Mouse (Mus musculus): ENCODE data around the gene Cyp8b1.

The Cyp8b1 gene

DNA sequence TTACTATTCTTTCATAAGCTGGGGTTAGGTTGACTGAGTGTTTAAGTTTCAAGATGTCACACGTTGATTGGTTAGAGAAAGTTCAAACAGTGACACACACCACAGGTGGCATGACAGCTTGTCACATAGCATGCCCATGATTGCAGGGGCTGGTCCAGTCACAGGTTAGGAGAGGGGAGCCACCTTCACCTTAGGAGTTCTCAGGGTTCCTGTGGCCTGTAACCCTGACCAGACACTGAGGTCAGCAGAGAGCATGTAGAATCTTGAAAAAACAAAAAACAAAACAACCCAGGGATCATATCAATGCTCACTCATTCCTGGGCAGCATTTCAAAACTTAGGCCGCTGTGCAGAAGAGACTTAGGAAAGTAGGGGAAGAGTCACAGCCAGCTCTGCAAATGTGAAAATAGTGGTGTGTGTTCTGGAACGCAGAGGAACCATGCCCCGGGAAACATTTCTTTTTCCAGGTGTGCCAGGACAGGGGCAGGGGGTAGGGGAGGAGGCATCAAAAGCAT lies 26.1 kb downstream of the Cyp8b1 start:
- DNase-seq: no peak

- no peak for DNase-seq
Observed at GRCm38 (mm10) chr9:121882015-121882457, 34.1 kb downstream of the Cyp8b1 start.

- peak; percentile 45 for DNase-seq
Observed at GRCm38 (mm10) chr9:121881301-121881700, 34.8 kb downstream of the Cyp8b1 start.

GRCm38 (mm10) chr9:121880840-121881239 lies 35.3 kb downstream of the Cyp8b1 start:
- peak; percentile 67 for DNase-seq

- peak; percentile 77 for DNase-seq
Observed at GRCm38 (mm10) chr9:121877052-121877740, 38.9 kb downstream of the Cyp8b1 start.

DNA sequence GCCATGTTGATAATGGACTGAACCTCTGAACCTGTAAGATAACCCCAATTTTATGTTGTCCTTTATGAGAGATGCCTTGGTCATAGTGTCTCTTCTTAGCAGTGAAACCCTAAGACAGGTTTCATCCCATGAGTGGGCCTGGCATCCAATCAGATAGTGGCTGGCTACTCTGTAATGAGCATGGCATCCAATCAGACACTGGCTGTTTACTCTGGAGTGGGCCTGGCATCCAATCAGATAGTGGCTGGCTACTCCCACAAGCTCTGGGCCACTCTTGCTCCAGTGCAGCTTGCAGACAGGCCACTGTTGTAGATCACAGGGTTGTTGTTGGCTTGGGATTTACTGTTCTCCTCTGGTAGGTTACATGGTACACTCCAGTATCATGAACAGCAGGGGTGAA lies 42.5 kb downstream of the Cyp8b1 start:
- DNase-seq: no peak

- no peak for DNase-seq
Observed at GRCm38 (mm10) chr9:121872062-121872683, 43.9 kb downstream of the Cyp8b1 start.

DNA sequence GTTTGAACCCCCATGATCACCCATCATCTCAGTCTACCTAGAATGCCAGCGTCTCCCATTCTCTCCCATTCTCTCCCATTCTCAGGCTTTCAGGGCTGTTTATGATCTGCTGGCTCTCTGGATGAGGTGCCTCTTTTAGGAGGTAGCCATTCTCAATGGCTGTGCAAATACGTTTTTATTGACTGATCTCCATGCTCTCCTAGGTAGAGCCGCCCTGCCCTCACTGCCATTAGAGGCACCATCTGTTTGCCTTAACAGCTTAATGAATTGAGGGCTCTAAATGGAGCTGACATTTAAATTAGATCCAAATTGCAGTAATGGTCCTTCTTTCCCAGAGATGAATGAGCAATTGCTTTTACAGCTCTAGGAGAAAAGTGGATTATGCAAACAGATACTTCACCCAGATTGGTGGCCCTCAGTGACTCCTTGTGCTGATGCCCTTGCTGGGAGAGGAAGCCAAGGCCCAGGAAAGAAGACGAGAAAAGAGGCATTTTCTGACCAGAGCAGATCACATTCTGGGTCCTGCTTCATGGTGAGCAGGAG lies 46.1 kb downstream of the Cyp8b1 start:
- no peak for DNase-seq

- DNase-seq: no peak
Observed at GRCm38 (mm10) chr9:121869432-121869831, 46.7 kb downstream of the Cyp8b1 start.

DNA sequence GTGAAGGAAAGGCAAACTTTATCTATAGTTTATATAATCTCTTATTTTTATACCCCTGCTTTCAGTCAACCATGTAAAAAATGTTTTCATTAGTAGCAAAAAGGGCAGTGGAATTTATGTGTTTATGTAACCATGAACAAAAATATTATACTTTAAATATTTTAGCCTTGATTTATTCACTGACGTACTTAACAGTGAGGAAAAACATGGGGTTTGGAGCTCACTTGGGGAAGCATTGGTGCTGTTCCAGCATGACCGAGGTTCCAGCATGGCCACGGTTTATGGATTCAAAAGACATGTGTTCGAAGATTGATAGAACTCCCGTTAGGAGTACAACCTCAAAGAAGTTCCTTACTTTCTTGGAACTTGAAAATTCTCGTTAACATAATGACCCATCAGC lies 47.9 kb downstream of the Cyp8b1 start:
- DNase-seq: no peak

DNA sequence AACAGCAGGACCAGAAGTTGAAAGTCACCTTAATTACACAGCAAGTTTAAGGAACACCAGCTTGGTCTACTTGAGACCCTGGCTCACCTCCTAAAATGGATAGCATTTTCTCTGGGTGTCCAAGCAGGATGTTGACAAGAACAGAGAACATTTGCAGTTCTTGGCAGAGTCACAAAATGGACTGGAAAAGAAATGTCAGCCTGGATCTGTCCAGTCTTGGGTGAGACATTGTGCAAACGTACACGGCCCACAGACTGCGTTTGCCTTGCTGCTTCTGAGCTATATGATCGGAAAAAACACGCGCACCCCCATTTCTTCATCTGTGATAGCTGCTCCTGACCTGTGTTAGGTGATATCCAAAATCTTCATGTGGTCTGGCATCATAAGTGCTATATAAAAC lies 48.5 kb downstream of the Cyp8b1 start:
- no peak for DNase-seq

DNA sequence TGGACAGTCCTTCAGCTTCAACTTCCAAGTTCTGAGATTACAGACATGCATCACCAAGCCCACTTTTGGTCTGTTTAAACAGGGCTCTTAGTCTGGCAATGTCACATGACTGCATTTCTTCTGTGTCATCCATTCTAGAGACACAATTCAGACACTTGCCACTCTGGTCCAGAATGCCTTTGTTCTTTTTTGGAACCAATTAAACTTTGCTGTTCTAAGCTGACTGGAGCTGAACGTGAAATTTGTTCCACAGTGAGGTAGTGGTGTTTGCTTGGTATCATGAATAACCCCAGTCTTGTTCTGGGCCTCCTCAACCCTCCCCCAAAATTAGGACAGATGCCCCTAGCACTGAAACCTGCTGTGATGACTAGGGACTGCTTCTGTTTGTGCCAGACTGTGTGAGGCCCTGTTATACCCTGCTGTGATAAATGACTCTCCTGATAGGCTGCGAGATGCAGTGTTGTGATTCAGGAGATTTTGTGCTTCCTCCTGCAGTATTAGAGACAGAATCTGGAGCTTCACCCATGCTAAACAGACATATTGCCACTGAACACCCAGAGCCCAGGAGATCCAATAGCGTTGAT lies 50.6 kb downstream of the Cyp8b1 start:
- DNase-seq: no peak

DNA sequence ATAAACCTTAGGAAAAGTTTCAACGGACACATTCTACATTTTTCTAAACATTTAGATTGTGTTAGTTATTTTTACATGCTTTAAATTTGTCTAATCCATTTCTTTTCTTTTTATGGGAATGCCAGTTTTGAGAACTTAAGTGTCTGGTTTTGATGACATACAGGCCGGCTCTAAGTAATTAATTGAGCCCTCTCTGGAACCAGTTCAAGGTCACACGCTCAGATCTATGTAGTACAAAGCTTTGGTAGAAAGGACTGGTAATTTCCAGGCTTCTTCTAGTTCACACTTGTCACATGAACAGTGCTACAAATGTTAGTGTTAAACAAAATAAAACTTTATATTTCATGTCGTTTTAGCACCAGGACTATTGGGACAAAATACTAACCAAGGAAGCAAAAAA lies 51.3 kb downstream of the Cyp8b1 start:
- no peak for DNase-seq
